Mouse (Mus musculus) myocyte (in vitro differentiated cells): ENCODE measurements around the gene 1700122O11Rik. TPM values are rescaled to one million over a fixed set of nuclear protein-coding genes. Genes with fewer than 3 reads are reported as not detected.

Experiments used
- H3K27me3 ChIP-seq: one replicate; pipeline ENCODE4 v1.6.1; 2011; ENCODE audit not compliant: control insufficient read depth, insufficient read depth, insufficient read length
- H3K36me3 ChIP-seq: one replicate; pipeline ENCODE4 v1.6.1; 2011; ENCODE audit not compliant: control insufficient read depth, insufficient read depth
- H3K4me2 ChIP-seq: one replicate; pipeline ENCODE4 v1.6.1; 2011; ENCODE audit warnings: low read depth, control low read depth
- H3K4me3 ChIP-seq: one replicate; pipeline ENCODE4 v1.5.1; 2011; ENCODE audit warnings: mild to moderate bottlenecking, control low read depth, moderate library complexity
- H3K79me2 ChIP-seq: one replicate; pipeline ENCODE4 v1.6.1; 2011; ENCODE audit not compliant: control insufficient read depth, insufficient read depth
- H3ac ChIP-seq: one replicate; pipeline ENCODE4 v1.6.1; 2011; ENCODE audit not compliant: control insufficient read depth, insufficient read length
- CEBPB ChIP-seq: IDR thresholded peaks from 2 replicates; pipeline ENCODE4 v1.6.1; 2011; ENCODE audit warnings: mild to moderate bottlenecking, moderate library complexity; ENCODE audit not compliant: poor library complexity, insufficient read depth, severe bottlenecking
- E2F4 ChIP-seq: IDR thresholded peaks from one replicate; pipeline ENCODE4 v1.6.1; 2011; ENCODE audit warnings: mild to moderate bottlenecking, control low read depth, moderate library complexity; ENCODE audit not compliant: insufficient read depth
- MAX ChIP-seq: IDR thresholded peaks from one replicate; pipeline ENCODE4 v1.6.1; 2011; ENCODE audit warnings: low read depth, mild to moderate bottlenecking, control low read depth
- MYOD1 ChIP-seq, 3 experiments: IDR thresholded peaks; one replicate each; pipeline ENCODE4 v1.6.1; 2011; ENCODE audit warnings: control low read depth in 2 of 3, low read depth in 2 of 3, mild to moderate bottlenecking in 2 of 3, moderate library complexity in 1 of 3; ENCODE audit not compliant: insufficient read length in 2 of 3, control insufficient read depth in 1 of 3
- MYOG ChIP-seq, 3 experiments: IDR thresholded peaks; one replicate each; pipeline ENCODE4 v1.6.1; 2011; ENCODE audit warnings: control low read depth in 2 of 3, low read depth in 2 of 3, mild to moderate bottlenecking in 2 of 3; ENCODE audit not compliant: insufficient read length in 2 of 3, control insufficient read depth in 1 of 3, insufficient read depth in 1 of 3
- POLR2A ChIP-seq: IDR thresholded peaks from one replicate; pipeline ENCODE4 v1.6.1; 2011; ENCODE audit warnings: low read depth, mild to moderate bottlenecking, control low read depth, moderate library complexity; ENCODE audit not compliant: insufficient read length
- POLR2AphosphoS2 ChIP-seq: IDR thresholded peaks from one replicate; pipeline ENCODE4 v1.6.1; 2011; ENCODE audit warnings: low read depth, control low read depth; ENCODE audit not compliant: insufficient read length
- REST ChIP-seq: IDR thresholded peaks from one replicate; pipeline ENCODE4 v1.6.1; 2011; ENCODE audit warnings: mild to moderate bottlenecking, control low read depth, moderate library complexity; ENCODE audit not compliant: insufficient read depth, insufficient read length
- SRF ChIP-seq: IDR thresholded peaks from one replicate; pipeline ENCODE4 v1.6.1; 2011; ENCODE audit warnings: low read depth; ENCODE audit not compliant: control insufficient read depth, insufficient read length
- TCF12 ChIP-seq: IDR thresholded peaks from one replicate; pipeline ENCODE4 v1.6.1; 2011; ENCODE audit warnings: mild to moderate bottlenecking, control low read depth; ENCODE audit not compliant: poor library complexity, insufficient read depth, severe bottlenecking
- TCF3 ChIP-seq: IDR thresholded peaks from one replicate; pipeline ENCODE4 v1.6.1; 2011; ENCODE audit warnings: low read depth, control low read depth; ENCODE audit not compliant: insufficient read length
- USF1 ChIP-seq: IDR thresholded peaks from one replicate; pipeline ENCODE4 v1.6.1; 2011; ENCODE audit warnings: low read depth, mild to moderate bottlenecking, control low read depth, moderate library complexity
- polyA plus RNA-seq: library from polyadenylated mRNA; unstranded; fragments of >200 nt; fragmentation: generic; extraction: Trizol; gene quantifications from one replicate; pipeline ENCODE4 v1.2.1, GENCODE M21; 2012; ENCODE audit warnings: missing spikeins

Gene 1700122O11Rik
- polyA plus RNA-seq, 1 experiment, result not detected

DNA sequence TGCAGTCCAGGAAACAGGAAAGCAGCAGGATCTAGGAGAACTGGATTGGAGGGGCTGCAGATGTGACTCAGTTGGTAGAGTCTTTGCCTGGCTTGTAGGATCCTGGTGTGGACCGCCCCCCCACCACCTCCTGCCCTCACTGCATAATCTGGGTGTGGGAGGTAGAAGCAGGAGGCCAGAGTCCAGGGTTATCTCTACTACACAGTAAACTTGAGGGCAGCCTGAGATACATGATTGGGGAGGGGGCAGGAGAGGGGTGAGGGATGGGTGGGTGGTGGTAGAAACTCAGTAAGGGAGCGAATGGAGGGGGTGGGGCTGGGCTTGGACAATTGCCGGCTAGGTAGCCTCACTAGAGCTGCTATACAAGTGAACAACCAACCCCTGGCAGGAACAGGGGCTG is 38.3 kb downstream of the 1700122O11Rik start:
- no peak overlapping the region for H3K4me3 ChIP-seq
- no peak overlapping the region for H3ac ChIP-seq
- no peak for TF ChIP-seq CEBPB
- TF ChIP-seq REST, result no peak
- TF ChIP-seq E2F4, result no peak
- no peak for TF ChIP-seq MAX
- no peak for TF ChIP-seq TCF12
- no peak for TF ChIP-seq TCF3
- no peak for TF ChIP-seq MYOD1 (IDR thresholded peaks at IDR 0.05; ENCODE audit: control insufficient read depth in 1 of 3, insufficient read length in 2 of 3, low read depth in 2 of 3)
- no peak for TF ChIP-seq SRF
- TF ChIP-seq POLR2A, result no peak
- H3K36me3 ChIP-seq, result no peaks in the 10 kb centered on the region
- H3K79me2 ChIP-seq, result no peaks in the 10 kb centered on the region
- no peak overlapping the region for H3K4me2 ChIP-seq
- H3K27me3 ChIP-seq, result no peaks in the 10 kb centered on the region

DNA sequence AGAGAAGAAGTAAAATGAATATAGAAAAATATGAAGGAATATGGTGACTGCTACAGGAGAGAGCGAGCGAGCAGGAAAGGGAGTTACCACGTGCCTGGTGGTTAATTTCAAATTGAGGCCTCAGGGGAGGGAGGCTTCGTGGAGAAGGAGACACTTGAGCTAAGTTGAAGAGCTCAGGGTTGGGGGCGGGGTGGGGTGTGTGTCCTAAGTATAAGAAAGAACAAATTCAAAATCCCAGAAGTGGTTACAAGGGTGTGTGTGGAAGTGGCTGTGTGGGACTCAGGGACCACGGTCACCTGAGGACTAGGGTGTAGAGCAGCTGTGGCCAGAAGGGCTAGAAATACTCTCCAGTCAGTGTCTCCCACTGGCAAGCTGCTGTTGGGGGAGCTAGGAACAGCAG is 38.7 kb downstream of the 1700122O11Rik start:
- no peaks in the 10 kb centered on the region for H3K36me3 ChIP-seq
- H3K79me2 ChIP-seq, result no peaks in the 10 kb centered on the region
- no peaks in the 10 kb centered on the region for H3K27me3 ChIP-seq
- no peak overlapping the region for H3ac ChIP-seq
- H3K4me2 ChIP-seq, result no peak overlapping the region
- no peak for TF ChIP-seq SRF
- no peak for TF ChIP-seq CEBPB
- no peak for TF ChIP-seq POLR2A
- no peak for TF ChIP-seq USF1
- TF ChIP-seq REST, result no peak
- no peak for TF ChIP-seq POLR2AphosphoS2
- TF ChIP-seq MYOG (IDR thresholded peaks at IDR 0.05; ENCODE audit: control insufficient read depth in 1 of 3, insufficient read depth in 1 of 3, insufficient read length in 2 of 3, low read depth in 2 of 3), result no peak
- no peak overlapping the region for H3K4me3 ChIP-seq

DNA sequence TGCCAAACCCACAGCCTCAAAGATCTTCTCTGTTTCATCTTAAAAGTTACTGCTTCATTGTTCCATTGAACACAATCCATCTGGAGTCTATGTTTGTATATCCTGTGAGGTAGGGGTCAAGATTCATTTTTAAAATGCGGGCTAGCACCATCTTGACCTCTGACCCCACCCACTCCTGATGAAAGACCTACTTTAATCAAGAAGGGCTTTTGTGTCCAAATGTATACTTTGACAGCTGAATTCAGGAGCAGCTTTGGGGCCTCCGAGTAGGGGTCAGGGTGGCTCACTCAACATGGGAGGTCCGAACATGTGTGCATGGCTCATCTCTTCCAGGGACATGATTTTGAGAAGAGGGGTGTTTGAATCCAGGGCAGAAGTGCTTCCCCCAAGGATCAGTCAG is 40.3 kb downstream of the 1700122O11Rik start:
- H3ac ChIP-seq, result no peak overlapping the region
- TF ChIP-seq SRF, result no peak
- TF ChIP-seq MYOG (IDR thresholded peaks at IDR 0.05; ENCODE audit: control insufficient read depth in 1 of 3, insufficient read depth in 1 of 3, insufficient read length in 2 of 3, low read depth in 2 of 3), result no peak
- no peak for TF ChIP-seq POLR2AphosphoS2
- no peak for TF ChIP-seq E2F4
- TF ChIP-seq MAX, result no peak
- no peak for TF ChIP-seq TCF12
- no peak for TF ChIP-seq MYOD1 (IDR thresholded peaks at IDR 0.05; ENCODE audit: control insufficient read depth in 1 of 3, insufficient read length in 2 of 3, low read depth in 2 of 3)
- TF ChIP-seq USF1, result no peak
- TF ChIP-seq POLR2A, result no peak
- TF ChIP-seq TCF3, result no peak
- TF ChIP-seq CEBPB, result no peak
- no peak for TF ChIP-seq REST
- no peak overlapping the region for H3K4me2 ChIP-seq
- H3K79me2 ChIP-seq, result no peaks in the 10 kb centered on the region
- H3K4me3 ChIP-seq, result no peak overlapping the region
- no peaks in the 10 kb centered on the region for H3K27me3 ChIP-seq
- H3K36me3 ChIP-seq, result no peaks in the 10 kb centered on the region

DNA sequence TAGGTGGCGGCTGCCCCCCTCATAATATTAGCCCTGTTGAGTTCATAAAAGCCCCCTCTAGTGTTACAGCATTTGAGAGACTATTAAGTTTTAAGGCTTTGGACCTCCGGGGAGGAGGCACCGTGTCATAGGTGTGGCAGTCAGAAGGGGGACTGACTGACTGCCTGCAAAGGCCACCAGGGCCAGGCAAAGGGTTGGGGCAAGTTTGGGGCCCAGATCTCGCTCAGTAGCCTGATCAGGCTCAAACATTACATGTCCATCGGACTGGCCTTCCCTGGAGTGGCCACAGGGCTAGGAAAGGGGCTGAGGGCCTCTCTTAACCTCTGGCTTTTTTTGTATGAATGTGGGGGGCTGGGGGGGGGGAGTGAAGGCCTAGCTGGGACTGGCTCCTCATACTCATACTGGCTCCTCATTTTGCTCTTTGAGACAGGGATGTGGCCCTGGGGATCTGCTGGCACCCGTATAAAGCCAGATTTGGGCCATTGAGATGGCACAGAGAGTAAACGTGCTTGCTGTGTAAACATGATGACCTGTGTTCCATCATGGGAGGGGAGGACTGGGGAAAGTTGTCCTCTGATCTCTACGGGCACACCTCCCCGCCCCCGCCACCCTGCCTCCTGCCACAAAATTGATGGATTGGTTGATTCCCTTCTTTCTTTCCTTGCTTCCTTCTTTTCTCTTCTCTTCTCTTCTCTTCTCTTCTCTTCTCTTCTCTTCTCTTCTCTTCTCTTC is 47.5 kb downstream of the 1700122O11Rik start:
- no peak overlapping the region for H3K4me2 ChIP-seq
- no peak overlapping the region for H3ac ChIP-seq

More for the DNA sequence above, 47.5 kb downstream of the 1700122O11Rik start:
- H3K4me3 ChIP-seq, result no peak overlapping the region
- H3K36me3 ChIP-seq, result no peaks in the 10 kb centered on the region
- TF ChIP-seq MYOD1 (IDR thresholded peaks at IDR 0.05; ENCODE audit: control insufficient read depth in 1 of 3, insufficient read length in 2 of 3, low read depth in 2 of 3), result no peak
- TF ChIP-seq TCF12, result no peak
- TF ChIP-seq E2F4, result no peak
- TF ChIP-seq TCF3, result no peak
- no peak for TF ChIP-seq MAX
- no peak for TF ChIP-seq REST
- TF ChIP-seq SRF, result no peak
- no peak for TF ChIP-seq USF1
- no peak for TF ChIP-seq POLR2A
- no peak for TF ChIP-seq MYOG (IDR thresholded peaks at IDR 0.05; ENCODE audit: control insufficient read depth in 1 of 3, insufficient read depth in 1 of 3, insufficient read length in 2 of 3, low read depth in 2 of 3)
- H3K27me3 ChIP-seq, result no peaks in the 10 kb centered on the region
- H3K79me2 ChIP-seq, result no peaks in the 10 kb centered on the region
